Mouse (Mus musculus) neutrophil, adult 59 days (primary cell): ENCODE measurements around the gene Dtymk. TPM values are rescaled to one million over a fixed set of nuclear protein-coding genes. Genes with fewer than 3 reads are reported as not detected.

Experiments used
- total RNA-seq, 2 experiments: library from RNA; stranded (reverse); gene quantifications; 1 replicate in 1 of 2; 2 replicates in 1 of 2; pipeline ENCODE4 v1.2.4; 2023

Dtymk gene
- total RNA-seq = 10 to 100 TPM; 40.2 to 49.4 TPM

DNA sequence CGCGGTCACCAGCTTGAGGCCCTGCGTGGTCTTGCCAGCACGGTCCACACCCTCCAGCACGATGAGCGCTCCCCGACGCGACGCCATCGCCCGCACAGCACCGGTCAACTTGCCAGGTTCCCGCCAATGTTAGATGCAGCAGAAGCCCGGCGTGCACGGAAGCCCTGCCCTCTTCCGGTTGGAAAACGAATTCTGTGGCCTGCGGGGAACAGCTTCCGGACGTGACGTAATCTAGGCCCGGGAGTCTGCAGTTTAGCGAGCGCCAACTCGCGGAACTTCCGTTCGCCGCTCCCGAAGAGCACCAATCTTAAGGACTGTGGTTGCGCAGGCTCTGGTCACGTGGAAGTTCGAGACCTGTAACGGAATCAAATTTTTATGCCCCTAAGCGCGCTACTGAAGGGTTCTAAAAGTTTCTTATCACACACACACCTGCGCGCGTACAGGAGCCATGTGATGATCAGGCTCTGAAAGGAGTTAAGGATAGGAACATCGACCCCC, at the start of gene Dtymk:
Dtymk (minus strand) TSS at position 194 of the 498 bp plus-strand sequence.

DNA sequence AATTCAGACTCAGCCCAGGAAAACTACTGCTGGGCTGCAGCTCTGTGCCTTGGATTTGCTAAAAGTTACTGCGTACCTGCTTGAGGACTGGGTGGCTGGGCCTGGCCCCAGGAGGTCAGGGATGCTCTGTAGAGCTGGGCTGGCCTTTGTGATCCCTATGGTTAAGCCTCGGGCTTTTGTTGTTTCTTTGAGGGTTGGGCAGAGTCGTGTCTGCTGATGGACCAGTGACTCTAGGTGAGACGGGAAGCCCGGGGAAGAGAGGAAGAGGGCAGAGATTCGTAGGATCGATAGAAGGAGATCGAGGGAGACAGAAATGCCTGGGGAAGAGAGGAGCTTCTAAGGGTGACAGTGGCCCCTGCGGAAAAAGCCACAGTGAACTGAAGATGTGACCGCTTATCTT, 22.9 kb upstream of the Dtymk start, which contains the start of gene D2hgdh:
D2hgdh (plus strand) TSS at position 301 of the 400 bp plus-strand sequence.

GRCm38 (mm10) chr1:93803556-93804507, 2.1 kb upstream of the Dtymk start, which contains the start of gene Ing5:
TSS of gene Ing5 (plus strand) at chr1:93803965.

DNA sequence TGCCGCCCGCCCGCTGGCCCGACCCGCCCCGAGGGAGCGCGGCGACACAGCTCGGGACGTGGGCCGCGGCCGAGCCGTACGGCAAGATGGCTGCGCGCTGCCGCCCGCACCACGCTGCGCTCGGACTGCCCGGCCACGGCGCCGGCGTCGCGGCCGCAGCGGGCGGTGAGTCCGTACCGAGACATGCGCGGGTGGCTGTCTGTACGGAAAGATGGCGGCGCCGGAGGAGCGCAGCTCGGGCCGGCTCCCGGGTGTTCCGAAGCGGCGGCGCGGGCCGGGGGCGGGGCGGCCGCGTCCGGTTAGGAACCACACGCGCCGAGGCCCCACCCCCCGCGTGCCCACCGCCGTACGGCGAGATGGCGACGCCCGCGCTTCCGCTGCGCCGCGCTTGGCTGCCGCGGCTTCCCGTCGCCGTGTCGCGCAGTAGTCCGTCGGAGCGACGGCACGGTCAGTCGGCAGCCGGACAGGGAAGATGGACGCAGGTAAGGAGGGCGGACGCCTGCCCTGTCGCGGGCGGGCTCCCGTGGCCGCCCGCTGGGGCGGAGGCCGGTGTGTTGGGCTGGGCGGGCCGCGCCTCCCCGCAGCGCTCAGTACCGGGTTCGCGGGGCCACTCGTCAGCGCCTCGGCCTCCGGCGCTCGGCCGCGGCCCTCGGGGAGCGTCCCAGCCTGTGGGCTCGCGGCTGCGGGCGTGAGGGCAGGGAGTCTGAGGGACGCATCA, 47.0 kb downstream of the Dtymk start, which contains the start of gene Thap4:
Thap4 (minus strand) TSS at position 292 of the 718 bp plus-strand sequence.

DNA sequence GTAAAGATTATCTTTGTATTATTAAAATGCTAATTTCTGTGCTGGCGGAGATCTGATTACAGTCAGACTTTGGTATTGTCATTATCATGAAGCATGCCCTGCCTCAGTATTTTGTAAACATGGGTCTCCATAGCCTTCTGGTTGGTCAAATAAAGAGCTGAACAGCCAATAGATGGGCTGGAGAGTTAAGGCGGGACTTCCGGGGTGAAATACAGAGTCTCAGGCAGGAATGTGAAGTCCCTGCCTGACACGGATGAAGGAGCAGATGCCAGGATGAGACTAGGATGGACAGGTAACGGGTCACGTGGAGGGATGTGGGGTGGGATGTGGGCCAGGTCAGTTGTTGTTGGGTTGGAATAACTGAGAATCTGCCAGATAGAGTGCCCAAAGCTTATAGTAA, 50.4 kb downstream of the Dtymk start, which contains the start of gene Atg4b:
Atg4b (plus strand) TSS at position 211 of the 400 bp plus-strand sequence.

Other genes with a start within 250 kb of the Dtymk start
- 10 to 100 TPM; 39.4 to 51.7 TPM for gene Stk25, start 143.3 kb downstream of the Dtymk start, total RNA-seq
- gene Bok, start 116.3 kb downstream of the Dtymk start, total RNA-seq = not detected
- gene Atg4b, start 50.4 kb downstream of the Dtymk start, total RNA-seq = 10 to 100 TPM; 66.2 to 72.5 TPM
- 10 to 100 TPM; 25.7 to 33.6 TPM for gene Thap4, start 47.1 kb downstream of the Dtymk start, total RNA-seq
- 10 to 100 TPM; 30.5 to 30.8 TPM for gene Ing5, start 2.0 kb upstream of the Dtymk start, total RNA-seq
- 10 to 100 TPM; 18.8 to 19.8 TPM for gene D2hgdh, start 23.0 kb upstream of the Dtymk start, total RNA-seq
- not detected for gene Gal3st2, start 59.4 kb upstream of the Dtymk start, total RNA-seq
- gene Gal3st2b, start 116.4 kb upstream of the Dtymk start, total RNA-seq = under 1 TPM in 1 of 2 experiments, not detected in 1; 0.64 TPM
- gene Gal3st2c, start 188.6 kb upstream of the Dtymk start, total RNA-seq = under 1 TPM in 1 of 2 experiments, not detected in 1; 0.09 TPM
- gene Neu4, start 218.5 kb upstream of the Dtymk start, total RNA-seq = not detected